Mouse (Mus musculus): ENCODE results near the gene Casz1.

DNA sequence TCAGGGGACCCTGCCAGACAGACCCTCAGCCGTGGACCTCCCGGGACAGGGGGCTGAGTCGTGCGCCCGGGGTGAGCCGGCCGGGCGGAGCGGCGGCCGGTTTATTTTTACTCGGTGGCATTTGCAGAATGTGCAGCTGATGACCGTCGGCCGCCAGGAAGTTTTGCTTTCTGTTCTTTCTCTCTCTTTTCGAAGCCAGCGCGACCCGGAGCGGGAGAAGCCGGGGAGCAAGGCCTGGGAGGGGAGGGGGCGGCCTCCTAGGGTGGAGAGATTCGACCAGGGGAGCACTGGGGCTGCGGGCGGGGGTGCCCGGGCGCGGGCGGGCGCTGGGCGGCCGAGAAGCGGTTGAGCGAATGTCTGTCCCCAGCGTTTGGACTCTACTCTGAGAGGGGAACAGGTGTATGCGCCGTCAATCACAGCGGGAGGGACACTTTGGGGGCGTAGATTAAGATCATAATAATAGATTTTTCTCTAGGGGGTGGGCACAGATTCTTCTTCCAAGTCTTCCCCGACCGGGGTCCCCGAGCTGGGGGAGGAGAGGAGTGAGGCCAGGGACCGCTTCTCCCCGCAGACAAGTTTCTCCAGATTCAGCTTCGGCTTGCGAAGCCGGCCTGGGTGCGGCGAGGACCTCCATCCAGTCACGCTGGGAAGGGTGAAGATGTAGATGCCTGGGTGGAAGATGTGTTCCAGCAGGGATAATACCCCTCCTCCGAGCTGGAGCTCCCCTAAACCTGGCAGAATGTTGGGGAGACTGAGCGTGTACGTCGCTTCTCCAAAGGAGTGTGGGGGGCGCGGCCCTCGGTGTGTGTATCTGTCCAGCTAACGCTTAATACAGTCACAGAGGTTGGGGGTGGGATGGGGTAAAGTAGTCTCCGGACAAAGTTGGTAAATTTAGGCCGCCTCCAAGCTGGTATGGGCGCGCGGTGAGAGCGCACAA is 1.9 kb downstream of the Casz1 start:
- TF ChIP-seq CTCF (IDR thresholded peaks at IDR 0.05; ENCODE audit: low read depth) (no peak), EP300 (IDR thresholded peaks at IDR 0.05; ENCODE audit: low read depth) (no peak)

Data from liver, embryonic 14.5 days (tissue).